Mouse (Mus musculus): ENCODE data around the gene Mpzl1. TPM values are rescaled to one million over a fixed set of nuclear protein-coding genes. Genes with fewer than 3 reads are reported as not detected.

Mpzl1 gene
- polyA plus RNA-seq, 1 experiment from 2014 or later = 164 TPM

- H3K9me3 ChIP-seq = no peaks in the 10 kb centered on the region
- H3K4me2 ChIP-seq = peak overlapping the region; percentile 86
- no peak for ATAC-seq (ENCODE audit: insufficient read depth, low FRiP score, low read depth)
- H3K27me3 ChIP-seq (replicated peaks) = no peaks in the 10 kb centered on the region
- no peaks in the 10 kb centered on the region for H3K36me3 ChIP-seq
- 3% methylated on average over 12 of the region's 12 CpGs for WGBS
- peak overlapping the region; percentile 97; the same call in 1 of the 2 replicates for H3K27ac ChIP-seq
- peak overlapping the region; percentile 77 for H3K9ac ChIP-seq
- H3K4me1 ChIP-seq = peaks cover 40% of the 10 kb centered on the region
- peak overlapping the region; percentile 87 for H3K4me3 ChIP-seq (replicated peaks)
These were observed 993 bp downstream of the Mpzl1 start for GRCm38 (mm10) chr1:165633345-165633744.

GRCm38 (mm10) chr1:165631136-165631535, 3.2 kb downstream of the Mpzl1 start:
- Histone ChIP-seq H3K36me3 (no peaks in the 10 kb centered on the region), H3K4me1 (peaks cover 40% of the 10 kb centered on the region), H3K4me2 (peak overlapping the region; percentile 22; the same call in 1 of the 2 replicates), H3K9ac (no peak overlapping the region), H3K27me3 (replicated peaks) (no peaks in the 10 kb centered on the region), H3K9me3 (no peaks in the 10 kb centered on the region), H3K27ac (peak overlapping the region; percentile 55), H3K4me3 (replicated peaks) (no peak overlapping the region)
- no peak for ATAC-seq (ENCODE audit: insufficient read depth, low FRiP score, low read depth)
- 63% methylated on average over 8 of the region's 8 CpGs for WGBS

GRCm38 (mm10) chr1:165629975-165630374, 4.4 kb downstream of the Mpzl1 start:
- H3K9ac ChIP-seq = no peak overlapping the region
- H3K4me1 ChIP-seq = peaks cover 31% of the 10 kb centered on the region
- H3K9me3 ChIP-seq = no peaks in the 10 kb centered on the region
- ATAC-seq (ENCODE audit: insufficient read depth, low FRiP score, low read depth) = no peak
- 0 out of 2 replicates have a peak overlapping the region, but pooled peaks have one; percentile 19 for H3K4me2 ChIP-seq
- WGBS = 30% methylated on average over 8 of the region's 8 CpGs
- H3K4me3 ChIP-seq (replicated peaks) = no peak overlapping the region
- H3K36me3 ChIP-seq = no peaks in the 10 kb centered on the region
- no peaks in the 10 kb centered on the region for H3K27me3 ChIP-seq (replicated peaks)
- H3K27ac ChIP-seq = peak overlapping the region; percentile 65

GRCm38 (mm10) chr1:165628603-165629002, 5.7 kb downstream of the Mpzl1 start:
- Histone ChIP-seq H3K9ac (no peak overlapping the region), H3K9me3 (no peaks in the 10 kb centered on the region), H3K27ac (no peak overlapping the region), H3K4me1 (peaks cover 31% of the 10 kb centered on the region), H3K36me3 (no peaks in the 10 kb centered on the region), H3K4me2 (no peak overlapping the region), H3K27me3 (replicated peaks) (no peaks in the 10 kb centered on the region), H3K4me3 (replicated peaks) (no peak overlapping the region)
- no peak for ATAC-seq (ENCODE audit: insufficient read depth, low FRiP score, low read depth)
- WGBS = 68% methylated on average over 1 of the region's 1 CpGs

GRCm38 (mm10) chr1:165625896-165626295, 8.4 kb downstream of the Mpzl1 start:
- Histone ChIP-seq H3K27ac (no peak overlapping the region), H3K9me3 (no peaks in the 10 kb centered on the region), H3K36me3 (peaks cover 8% of the 10 kb centered on the region; the same call in 1 of the 2 replicates), H3K4me3 (replicated peaks) (no peak overlapping the region), H3K4me1 (peaks cover 15% of the 10 kb centered on the region), H3K9ac (no peak overlapping the region), H3K27me3 (replicated peaks) (no peaks in the 10 kb centered on the region), H3K4me2 (no peak overlapping the region)
- 76% methylated on average over 5 of the region's 5 CpGs for WGBS
- no peak for ATAC-seq (ENCODE audit: insufficient read depth, low FRiP score, low read depth)

- Histone ChIP-seq H3K4me2 (no peak overlapping the region), H3K4me1 (peaks cover 16% of the 10 kb centered on the region), H3K9ac (no peak overlapping the region), H3K36me3 (peaks cover 8% of the 10 kb centered on the region; the same call in 1 of the 2 replicates), H3K4me3 (replicated peaks) (no peak overlapping the region), H3K27ac (no peak overlapping the region), H3K9me3 (no peaks in the 10 kb centered on the region), H3K27me3 (replicated peaks) (no peaks in the 10 kb centered on the region)
- no peak for ATAC-seq (ENCODE audit: insufficient read depth, low FRiP score, low read depth)
- WGBS = 82% methylated on average over 5 of the region's 5 CpGs
These were observed 9.3 kb downstream of the Mpzl1 start for GRCm38 (mm10) chr1:165625058-165625457.

- H3K4me2 ChIP-seq = no peak overlapping the region
These were observed 16.1 kb downstream of the Mpzl1 start for GRCm38 (mm10) chr1:165618201-165618624.

GRCm38 (mm10) chr1:165617166-165617891, 17.0 kb downstream of the Mpzl1 start:
- H3K4me1 ChIP-seq = peaks cover 30% of the 10 kb centered on the region
- no peak overlapping the region for H3K9ac ChIP-seq
- peak overlapping the region; percentile 12; the same call in 1 of the 2 replicates for H3K4me2 ChIP-seq
- no peak overlapping the region for H3K4me3 ChIP-seq (replicated peaks)
- H3K27ac ChIP-seq = peak overlapping the region; percentile 72
- H3K9me3 ChIP-seq = no peaks in the 10 kb centered on the region; the same call in 1 of the 2 replicates
- 14% methylated on average over 15 of the region's 15 CpGs for WGBS
- ATAC-seq (ENCODE audit: insufficient read depth, low FRiP score, low read depth) = peak; percentile 75; the same call in 1 of the 2 replicates
- peaks cover 13% of the 10 kb centered on the region; the same call in 1 of the 2 replicates for H3K36me3 ChIP-seq
- no peaks in the 10 kb centered on the region for H3K27me3 ChIP-seq (replicated peaks)

More at GRCm38 (mm10) chr1:165618201-165618624, 16.1 kb downstream of the Mpzl1 start:
- ATAC-seq (ENCODE audit: insufficient read depth, low FRiP score, low read depth) = peak; percentile 37; the same call in 1 of the 2 replicates
- peak overlapping the region; percentile 31; the same call in 1 of the 2 replicates for H3K27ac ChIP-seq
- no peak overlapping the region for H3K4me3 ChIP-seq (replicated peaks)
- 72% methylated on average over 9 of the region's 9 CpGs for WGBS
- no peaks in the 10 kb centered on the region; the same call in 1 of the 2 replicates for H3K9me3 ChIP-seq
- H3K9ac ChIP-seq = no peak overlapping the region
- H3K27me3 ChIP-seq (replicated peaks) = no peaks in the 10 kb centered on the region
- H3K4me1 ChIP-seq = peaks cover 30% of the 10 kb centered on the region
- H3K36me3 ChIP-seq = peaks cover 17% of the 10 kb centered on the region; the same call in 1 of the 2 replicates

GRCm38 (mm10) chr1:165616652-165617051, 17.7 kb downstream of the Mpzl1 start:
- Histone ChIP-seq H3K9ac (no peak overlapping the region), H3K4me3 (replicated peaks) (no peak overlapping the region), H3K36me3 (peaks cover 12% of the 10 kb centered on the region; the same call in 1 of the 2 replicates), H3K4me2 (peak overlapping the region; percentile 12; the same call in 1 of the 2 replicates), H3K4me1 (peaks cover 30% of the 10 kb centered on the region), H3K27ac (peak overlapping the region; percentile 72), H3K27me3 (replicated peaks) (no peaks in the 10 kb centered on the region), H3K9me3 (no peaks in the 10 kb centered on the region; the same call in 1 of the 2 replicates)
- 20% methylated on average over 7 of the region's 7 CpGs for WGBS
- ATAC-seq (ENCODE audit: insufficient read depth, low FRiP score, low read depth) = no peak

- H3K9ac ChIP-seq = no peak overlapping the region
- no peak for ATAC-seq (ENCODE audit: insufficient read depth, low FRiP score, low read depth)
- 91% methylated on average over 3 of the region's 3 CpGs for WGBS
- H3K4me3 ChIP-seq (replicated peaks) = no peak overlapping the region
- no peaks in the 10 kb centered on the region; the same call in 1 of the 2 replicates for H3K9me3 ChIP-seq
- peaks cover 12% of the 10 kb centered on the region; the same call in 1 of the 2 replicates for H3K36me3 ChIP-seq
- H3K4me2 ChIP-seq = no peak overlapping the region
- H3K4me1 ChIP-seq = peaks cover 22% of the 10 kb centered on the region
- H3K27ac ChIP-seq = no peak overlapping the region
- no peaks in the 10 kb centered on the region for H3K27me3 ChIP-seq (replicated peaks)
These were observed 19.5 kb downstream of the Mpzl1 start for GRCm38 (mm10) chr1:165614793-165615192.

- no peak overlapping the region for H3K4me3 ChIP-seq (replicated peaks)
- peaks cover 22% of the 10 kb centered on the region for H3K4me1 ChIP-seq
- 76% methylated on average over 4 of the region's 4 CpGs for WGBS
- H3K36me3 ChIP-seq = peaks cover 12% of the 10 kb centered on the region; the same call in 1 of the 2 replicates
- no peaks in the 10 kb centered on the region; the same call in 1 of the 2 replicates for H3K9me3 ChIP-seq
- no peak for ATAC-seq (ENCODE audit: insufficient read depth, low FRiP score, low read depth)
- no peaks in the 10 kb centered on the region for H3K27me3 ChIP-seq (replicated peaks)
- H3K4me2 ChIP-seq = no peak overlapping the region
- no peak overlapping the region for H3K9ac ChIP-seq
- H3K27ac ChIP-seq = no peak overlapping the region
These were observed 20.4 kb downstream of the Mpzl1 start for GRCm38 (mm10) chr1:165613926-165614325.

GRCm38 (mm10) chr1:165612714-165613113, 21.6 kb downstream of the Mpzl1 start:
- Histone ChIP-seq H3K9ac (no peak overlapping the region), H3K4me3 (replicated peaks) (no peak overlapping the region), H3K9me3 (no peaks in the 10 kb centered on the region; the same call in 1 of the 2 replicates), H3K27me3 (replicated peaks) (no peaks in the 10 kb centered on the region), H3K4me1 (peaks cover 12% of the 10 kb centered on the region), H3K4me2 (no peak overlapping the region), H3K27ac (no peak overlapping the region), H3K36me3 (peaks cover 18% of the 10 kb centered on the region; the same call in 1 of the 2 replicates)
- WGBS = 52% methylated on average over 5 of the region's 5 CpGs
- ATAC-seq (ENCODE audit: insufficient read depth, low FRiP score, low read depth) = no peak

Measured in stomach, embryonic 15.5 days (tissue).